Mouse (Mus musculus) lung, adult 2 months (tissue): ENCODE measurements around the gene Clpx.

Experiments
- CTCF ChIP-seq: fragments of 200-500 bp; IDR thresholded peaks from 2 replicates; pipeline ENCODE4 v1.5.1; 2011; ENCODE audit warnings: mild to moderate bottlenecking, low read length, control low read depth; ENCODE audit not compliant: insufficient read depth
- POLR2A ChIP-seq: fragments of 200-500 bp; IDR thresholded peaks from 2 replicates; pipeline ENCODE4 v1.6.1; 2011; ENCODE audit warnings: low read depth, mild to moderate bottlenecking, control low read depth, low read length, borderline replicate concordance; ENCODE audit errors: extremely low read depth

DNA sequence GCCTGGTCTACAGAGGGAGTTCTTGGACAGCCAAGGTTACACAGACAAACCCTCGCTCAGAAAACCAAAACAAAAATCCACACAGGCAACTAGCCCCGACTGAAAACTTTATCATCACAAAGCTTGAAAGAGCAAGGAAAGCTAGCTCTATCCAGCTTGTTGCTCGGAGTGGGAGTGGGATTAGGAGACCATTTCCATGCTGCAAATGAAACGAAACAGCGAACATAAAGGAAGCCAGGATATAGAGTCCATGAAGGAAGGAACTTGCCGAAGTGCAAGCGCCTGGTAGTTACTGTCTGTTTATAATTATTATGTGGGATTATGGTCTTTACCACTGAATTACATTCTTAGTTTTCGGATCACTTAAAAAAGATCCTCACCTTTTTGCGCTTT is 484 bp upstream of the Clpx start:
- TF ChIP-seq CTCF = no peak
- TF ChIP-seq POLR2A = no peak
